In genomic region chr14:25607968-25608491, GRCm38 (mm10) we compare ENCODE assay signal across 7 mouse cellular contexts.
A peak's percentile ranks its signal among the peaks of the same experiment; 100 is the strongest.
DNase-seq lines count a peak whose midpoint lies in the region; ATAC-seq lines count a peak whose summit lies in the region.

No protein-coding gene starts in this region.

- WGBS in embryonic facial prominence, embryonic 12.5 days: 0% methylated on average over 47 of the region's 53 CpGs
- under 1% methylated on average over 53 of the region's 53 CpGs for WGBS in hindbrain, embryonic 10.5 days
- WGBS in limb, embryonic 11.5 days: under 1% methylated on average over 51 of the region's 53 CpGs
- 2% methylated on average over 31 of the region's 53 CpGs for WGBS in midbrain, embryonic 12.5 days

- peak overlapping the region; percentile 98 for H3K27ac ChIP-seq in embryonic facial prominence, embryonic 12.5 days
- H3K27ac ChIP-seq in hindbrain, embryonic 10.5 days: peak overlapping the region; percentile 99
- peak overlapping the region; percentile 97 for H3K27ac ChIP-seq in limb, embryonic 11.5 days (replicated peaks; ENCODE audit: low read depth, low read length)
- peak overlapping the region; percentile 99 for H3K27ac ChIP-seq in midbrain, embryonic 12.5 days (replicated peaks)

- H3K9me3 ChIP-seq in embryonic facial prominence, embryonic 12.5 days: no peaks in the 10 kb centered on the region
- no peaks in the 10 kb centered on the region for H3K9me3 ChIP-seq in hindbrain, embryonic 10.5 days
- no peaks in the 10 kb centered on the region for H3K9me3 ChIP-seq in limb, embryonic 11.5 days (ENCODE audit: control insufficient read depth, low read length)
- H3K9me3 ChIP-seq in midbrain, embryonic 12.5 days: no peaks in the 10 kb centered on the region

- H3K4me3 ChIP-seq in embryonic facial prominence, embryonic 12.5 days: peak overlapping the region; percentile 72
- H3K4me3 ChIP-seq in hindbrain, embryonic 10.5 days: peak overlapping the region; percentile 83
- peak overlapping the region; percentile 73 for H3K4me3 ChIP-seq in limb, embryonic 11.5 days (ENCODE audit: low read depth, low read length)
- H3K4me3 ChIP-seq in midbrain, embryonic 12.5 days: peak overlapping the region; percentile 78

- no peaks in the 10 kb centered on the region for H3K27me3 ChIP-seq in embryonic facial prominence, embryonic 12.5 days
- no peaks in the 10 kb centered on the region for H3K27me3 ChIP-seq in hindbrain, embryonic 10.5 days (ENCODE audit: insufficient read depth, poor library complexity, severe bottlenecking)
- no peaks in the 10 kb centered on the region for H3K27me3 ChIP-seq in limb, embryonic 11.5 days (ENCODE audit: control insufficient read depth, insufficient read depth, low read length)
- H3K27me3 ChIP-seq in midbrain, embryonic 12.5 days: no peaks in the 10 kb centered on the region

- peak; percentile 61 for ATAC-seq in CD4-positive, CD25-positive, alpha-beta regulatory T cell, adult 4 months
- ATAC-seq in embryonic facial prominence, embryonic 12.5 days (ENCODE audit: insufficient number of reproducible peaks, insufficient read depth, low FRiP score, low TSS enrichment): peak; percentile 48; the same call in 1 of the 2 replicates
- ATAC-seq in limb, embryonic 11.5 days (ENCODE audit: insufficient number of reproducible peaks, low FRiP score, low TSS enrichment, low read depth): peak; percentile 62; the same call in 1 of the 2 replicates
- peak; percentile 77 for ATAC-seq in midbrain, embryonic 12.5 days (ENCODE audit: low FRiP score, low read depth)

- H3K36me3 ChIP-seq in embryonic facial prominence, embryonic 12.5 days: no peaks in the 10 kb centered on the region
- H3K36me3 ChIP-seq in hindbrain, embryonic 10.5 days: peaks cover 24% of the 10 kb centered on the region
- no peaks in the 10 kb centered on the region for H3K36me3 ChIP-seq in limb, embryonic 11.5 days (ENCODE audit: control insufficient read depth, insufficient read depth, low read length)
- H3K36me3 ChIP-seq in midbrain, embryonic 12.5 days: peaks cover 18% of the 10 kb centered on the region; the same call in 1 of the 2 replicates

- peak overlapping the region; percentile 87 for H3K9ac ChIP-seq in embryonic facial prominence, embryonic 12.5 days
- peak overlapping the region; percentile 97 for H3K9ac ChIP-seq in limb, embryonic 11.5 days (ENCODE audit: low read length)
- H3K9ac ChIP-seq in midbrain, embryonic 12.5 days (replicated peaks): peak overlapping the region; percentile 93

- peak; percentile 69 for DNase-seq in MN1 (ENCODE audit: low spot score)
- DNase-seq in hindbrain, embryonic 10.5 days (ENCODE audit: low spot score): peak; percentile 71
- peak; percentile 75 for DNase-seq in limb, embryonic 11.5 days (ENCODE audit: low spot score)
- peak; percentile 78 to 79 for DNase-seq in spleen, postnatal 36 days (ENCODE audit: low spot score in 2 of 2)

- peaks cover 84% of the 10 kb centered on the region for H3K4me1 ChIP-seq in embryonic facial prominence, embryonic 12.5 days
- H3K4me1 ChIP-seq in hindbrain, embryonic 10.5 days (replicated peaks): peaks cover 94% of the 10 kb centered on the region
- peaks cover 70% of the 10 kb centered on the region for H3K4me1 ChIP-seq in limb, embryonic 11.5 days (ENCODE audit: control insufficient read depth, insufficient read depth, low read length)
- peaks cover 92% of the 10 kb centered on the region for H3K4me1 ChIP-seq in midbrain, embryonic 12.5 days

- peak overlapping the region; percentile 82 for H3K4me2 ChIP-seq in embryonic facial prominence, embryonic 12.5 days (replicated peaks)
- H3K4me2 ChIP-seq in limb, embryonic 11.5 days (ENCODE audit: low read depth, severe bottlenecking): peak overlapping the region; percentile 86
- H3K4me2 ChIP-seq in midbrain, embryonic 12.5 days (replicated peaks): peak overlapping the region; percentile 92

Comparison
In these comparisons a context has a peak if more than half of its experiments do, and no peak if none do; other contexts are left out.
1. Peak in every context shown above with its lines: DNase-seq, ATAC-seq, H3K4me3 ChIP-seq and H3K27ac ChIP-seq.